Mouse (Mus musculus) stomach, postnatal 0 days (tissue): ENCODE results near the gene Ubl4b. TPM values are rescaled to one million over a fixed set of nuclear protein-coding genes. Genes with fewer than 3 reads are reported as not detected.

Source experiments
- ATAC-seq: fragments of 200-750 bp; cut with Nextera tagmentation; 2 replicates; pipeline ENCODE4 v1.8.0; 2017; ENCODE audit not compliant: low FRiP score, low TSS enrichment
- DNase-seq: peaks from one replicate; pipeline ENCODE4 v3.0.0-alpha.2; 2016; ENCODE audit warnings: low spot score
- H3K27ac ChIP-seq: fragments of 300-500 bp; sonication (generic); replicated peaks from 2 replicates; pipeline ENCODE4 v1.5.1; 2014; ENCODE audit warnings: mild to moderate bottlenecking, control low read depth
- H3K27me3 ChIP-seq: fragments of 300-500 bp; sonication (generic); 2 replicates; pipeline ENCODE4 v1.6.1; 2014; ENCODE audit warnings: low read length; ENCODE audit not compliant: control insufficient read depth, insufficient read depth
- H3K36me3 ChIP-seq: fragments of 300-500 bp; sonication (generic); 2 replicates; pipeline ENCODE4 v1.6.1; 2014; ENCODE audit warnings: low read length, mixed read lengths; ENCODE audit not compliant: control insufficient read depth, insufficient read depth
- H3K4me1 ChIP-seq: fragments of 300-500 bp; sonication (generic); replicated peaks from 2 replicates; pipeline ENCODE4 v1.6.1; 2014; ENCODE audit warnings: antibody characterized with exemption; ENCODE audit not compliant: control insufficient read depth, insufficient read depth
- H3K4me2 ChIP-seq: fragments of 300-500 bp; sonication (generic); replicated peaks from 2 replicates; pipeline ENCODE4 v1.6.1; 2014; ENCODE audit warnings: low read depth, mild to moderate bottlenecking, control low read depth, moderate library complexity
- H3K4me3 ChIP-seq: fragments of 300-500 bp; sonication (generic); 2 replicates; pipeline ENCODE4 v1.5.1; 2014; ENCODE audit warnings: low read depth, low read length, control low read depth
- H3K9ac ChIP-seq: fragments of 300-500 bp; sonication (generic); 2 replicates; pipeline ENCODE4 v1.6.1; 2014; ENCODE audit warnings: mild to moderate bottlenecking, low read length, control low read depth, mixed read lengths
- H3K9me3 ChIP-seq: fragments of 300-500 bp; sonication (generic); 2 replicates; pipeline ENCODE4 v1.6.1; 2016; ENCODE audit warnings: low read length; ENCODE audit not compliant: control insufficient read depth
- CTCF ChIP-seq: IDR thresholded peaks from 2 replicates; pipeline ENCODE4 v1.5.1; 2016; ENCODE audit warnings: antibody characterized with exemption, low read depth, mild to moderate bottlenecking, moderate library complexity
- EP300 ChIP-seq: optimal IDR thresholded peaks from 2 replicates; pipeline ENCODE3; 2016; ENCODE audit warnings: antibody characterized with exemption
- WGBS: fragments of 180-500 bp; shearing (Covaris S2); extraction: QIAGEN DNeasy Blood & Tissue Kit; methylation state at CpG from one replicate; pipeline ENCODE4 v1.1.7; 2014; 5-methylcytosine and 5-hydroxymethylcytosine counted together
- polyA plus RNA-seq: library from polyadenylated mRNA; unstranded; fragments of >200 nt; fragmentation: Nextera tagmentation; extraction: Ambion mirVana; gene quantifications from 2 replicates; pipeline ENCODE4 v1.2.1, GENCODE M21; 2015

Ubl4b gene
- polyA plus RNA-seq, 1 experiment from 2014 or later, result not detected

GRCm38 (mm10) chr3:107524547-107524946, 30.3 kb downstream of the Ubl4b start:
- TF ChIP-seq CTCF, result no peak
- TF ChIP-seq EP300, result no peak
- Histone ChIP-seq H3K9me3 (no peaks in the 10 kb centered on the region), H3K4me2 (no peak overlapping the region), H3K36me3 (no peaks in the 10 kb centered on the region), H3K4me1 (no peaks in the 10 kb centered on the region), H3K4me3 (no peak overlapping the region), H3K27me3 (no peaks in the 10 kb centered on the region), H3K27ac (no peak overlapping the region), H3K9ac (no peak overlapping the region)
- WGBS, result 71% methylated on average over 6 of the region's 6 CpGs
- DNase-seq, result no peak
- no peak for ATAC-seq

GRCm38 (mm10) chr3:107520931-107521330, 33.9 kb downstream of the Ubl4b start:
- ATAC-seq (no peak), DNase-seq (no peak)
- Histone ChIP-seq H3K9ac (no peak overlapping the region), H3K9me3 (no peaks in the 10 kb centered on the region), H3K4me3 (no peak overlapping the region), H3K4me1 (peaks cover 2% of the 10 kb centered on the region; the same call in 1 of the 2 replicates), H3K36me3 (no peaks in the 10 kb centered on the region), H3K4me2 (no peak overlapping the region), H3K27ac (no peak overlapping the region), H3K27me3 (peaks cover 4% of the 10 kb centered on the region; the same call in 1 of the 2 replicates)
- TF ChIP-seq EP300 (no peak), CTCF (no peak)
- 71% methylated on average over 5 of the region's 5 CpGs for WGBS

GRCm38 (mm10) chr3:107517631-107518108, 37.2 kb downstream of the Ubl4b start, which contains the start of gene Slc6a17:
TSS of gene Slc6a17 (minus strand) at chr3:107518018.
- ATAC-seq (peak; percentile 81), DNase-seq (peak; percentile 66)
- peaks cover 2% of the 10 kb centered on the region; the same call in 1 of the 2 replicates for H3K4me1 ChIP-seq
- peak within 1 kb of the TSS; percentile 59 for H3K9ac ChIP-seq
- WGBS, result under 1% methylated on average over 63 of the region's 68 CpGs
- peak within 1 kb of the TSS; percentile 50 for H3K4me3 ChIP-seq
- no peaks in the 10 kb centered on the region for H3K36me3 ChIP-seq
- H3K27me3 ChIP-seq, result peaks cover 4% of the 10 kb centered on the region; the same call in 1 of the 2 replicates
- H3K27ac ChIP-seq, result peak within 1 kb of the TSS; percentile 30; the same call in 1 of the 2 replicates
- TF ChIP-seq CTCF (peak; percentile 51), EP300 (no peak)
- H3K4me2 ChIP-seq, result peak within 1 kb of the TSS; percentile 91
- no peaks in the 10 kb centered on the region for H3K9me3 ChIP-seq

GRCm38 (mm10) chr3:107516776-107517630, 37.9 kb downstream of the Ubl4b start:
- DNase-seq, result peak; percentile 50
- peak overlapping the region; percentile 91 for H3K4me2 ChIP-seq
- 7% methylated on average over 55 of the region's 55 CpGs for WGBS
- H3K4me1 ChIP-seq, result peaks cover 2% of the 10 kb centered on the region; the same call in 1 of the 2 replicates
- no peaks in the 10 kb centered on the region for H3K36me3 ChIP-seq
- ATAC-seq, result peak; percentile 63
- H3K9ac ChIP-seq, result peak overlapping the region; percentile 59
- peak overlapping the region; percentile 50 for H3K4me3 ChIP-seq
- no peaks in the 10 kb centered on the region for H3K9me3 ChIP-seq
- H3K27me3 ChIP-seq, result peaks cover 4% of the 10 kb centered on the region; the same call in 1 of the 2 replicates
- TF ChIP-seq EP300, result no peak
- 0 out of 2 replicates have a peak, but pooled peaks have one; percentile 16 for TF ChIP-seq CTCF
- H3K27ac ChIP-seq, result no peak overlapping the region

- peaks cover 2% of the 10 kb centered on the region; the same call in 1 of the 2 replicates for H3K4me1 ChIP-seq
- no peak overlapping the region for H3K9ac ChIP-seq
- no peak for ATAC-seq
- no peaks in the 10 kb centered on the region for H3K9me3 ChIP-seq
- no peaks in the 10 kb centered on the region for H3K36me3 ChIP-seq
- peaks cover 4% of the 10 kb centered on the region; the same call in 1 of the 2 replicates for H3K27me3 ChIP-seq
- no peak overlapping the region for H3K4me3 ChIP-seq
- no peak overlapping the region for H3K27ac ChIP-seq
- WGBS, result 69% methylated on average over 4 of the region's 4 CpGs
- H3K4me2 ChIP-seq, result no peak overlapping the region
- TF ChIP-seq CTCF (no peak), EP300 (no peak)
- DNase-seq, result no peak
Measured at GRCm38 (mm10) chr3:107515989-107516388, 38.9 kb downstream of the Ubl4b start.
